Mouse (Mus musculus) forebrain, embryonic 13.5 days (tissue): Measurements from ENCODE around the gene Rnf135. TPM values are rescaled to one million over a fixed set of nuclear protein-coding genes. Genes with fewer than 3 reads are reported as not detected.
"Not testable (repeated sequence)": the region's sequence is repeated elsewhere in the genome, so short reads cannot be mapped to it uniquely, and the experiment has no call there.

Source experiments
- ATAC-seq: fragments of 200-750 bp; cut with Nextera tagmentation; 2 replicates; pipeline ENCODE4 v1.8.0; 2017
- H3K27ac ChIP-seq: fragments of 300-500 bp; sonication (generic); 2 replicates; pipeline ENCODE4 v1.5.1; 2015; ENCODE audit warnings: inconsistent platforms, mild to moderate bottlenecking, moderate library complexity
- H3K27me3 ChIP-seq: fragments of 300-500 bp; sonication (generic); 2 replicates; pipeline ENCODE4 v1.6.1; 2015; ENCODE audit warnings: mild to moderate bottlenecking, inconsistent platforms
- H3K36me3 ChIP-seq: fragments of 300-500 bp; sonication (generic); 2 replicates; pipeline ENCODE4 v1.6.1; 2015; ENCODE audit warnings: mild to moderate bottlenecking, inconsistent platforms; ENCODE audit not compliant: poor library complexity, severe bottlenecking
- H3K4me1 ChIP-seq: fragments of 300-500 bp; sonication (generic); 2 replicates; pipeline ENCODE4 v1.6.1; 2015; ENCODE audit warnings: inconsistent platforms
- H3K4me2 ChIP-seq: fragments of 300-500 bp; sonication (generic); 2 replicates; pipeline ENCODE4 v1.6.1; 2015; ENCODE audit warnings: inconsistent platforms, mild to moderate bottlenecking, moderate library complexity
- H3K4me3 ChIP-seq: fragments of 300-500 bp; sonication (generic); 2 replicates; pipeline ENCODE4 v1.5.1; 2015; ENCODE audit warnings: mild to moderate bottlenecking, inconsistent platforms
- H3K9ac ChIP-seq: fragments of 300-500 bp; sonication (generic); 2 replicates; pipeline ENCODE4 v1.6.1; 2015; ENCODE audit warnings: mild to moderate bottlenecking, inconsistent platforms
- H3K9me3 ChIP-seq: fragments of 300-500 bp; sonication (generic); replicated peaks from 2 replicates; pipeline ENCODE4 v1.6.1; 2016; ENCODE audit warnings: inconsistent platforms
- WGBS: fragments of 180-500 bp; shearing (Covaris S2); methylation state at CpG from one replicate; pipeline ENCODE4 v1.1.7; 2015; 5-methylcytosine and 5-hydroxymethylcytosine counted together
- polyA plus RNA-seq: library from polyadenylated mRNA; unstranded; fragments of >200 nt; fragmentation: Nextera tagmentation; extraction: Ambion mirVana; gene quantifications from 2 replicates; pipeline ENCODE4 v1.2.1, GENCODE M21; 2015

Rnf135 gene
- polyA plus RNA-seq, 1 experiment from 2014 or later, result 2.6 TPM

DNA sequence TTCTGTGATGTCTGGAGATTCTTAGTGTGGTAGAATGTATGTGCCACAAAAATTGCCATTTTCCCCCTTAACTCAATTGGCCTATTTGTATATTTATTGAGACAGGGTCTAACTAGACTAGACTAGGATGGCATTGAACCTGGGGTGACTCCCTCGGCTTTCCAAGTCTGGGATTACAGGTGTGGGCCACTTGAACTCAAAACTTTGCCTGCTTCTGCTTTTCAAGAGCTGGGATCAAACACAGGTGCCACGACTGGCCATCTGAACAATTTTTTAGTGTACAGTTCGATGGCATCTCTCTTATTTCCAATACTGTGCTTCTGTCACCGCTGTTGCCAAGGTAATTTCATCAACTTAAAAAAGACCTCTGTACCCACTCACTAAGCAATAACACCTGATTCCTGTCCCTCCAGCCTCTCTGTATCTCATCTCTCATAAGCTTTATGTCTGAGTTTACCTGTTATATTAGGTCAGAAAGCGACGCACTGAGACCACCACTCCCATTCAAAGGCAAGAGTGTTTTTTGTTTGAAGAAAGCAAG lies 950 bp downstream of the Rnf135 start:
- no peak for ATAC-seq
- no peak overlapping the region for H3K9ac ChIP-seq
- H3K4me2 ChIP-seq, result peak overlapping the region; percentile 76; the same call in 1 of the 2 replicates
- WGBS, result 89% methylated on average over 6 of the region's 6 CpGs
- no peak overlapping the region for H3K27ac ChIP-seq
- no peaks in the 10 kb centered on the region for H3K27me3 ChIP-seq
- no peaks in the 10 kb centered on the region for H3K4me1 ChIP-seq
- H3K36me3 ChIP-seq, result no peaks in the 10 kb centered on the region
- H3K9me3 ChIP-seq, result no peaks in the 10 kb centered on the region
- H3K4me3 ChIP-seq, result 0 out of 2 replicates have a peak overlapping the region, but pooled peaks have one; percentile 51

DNA sequence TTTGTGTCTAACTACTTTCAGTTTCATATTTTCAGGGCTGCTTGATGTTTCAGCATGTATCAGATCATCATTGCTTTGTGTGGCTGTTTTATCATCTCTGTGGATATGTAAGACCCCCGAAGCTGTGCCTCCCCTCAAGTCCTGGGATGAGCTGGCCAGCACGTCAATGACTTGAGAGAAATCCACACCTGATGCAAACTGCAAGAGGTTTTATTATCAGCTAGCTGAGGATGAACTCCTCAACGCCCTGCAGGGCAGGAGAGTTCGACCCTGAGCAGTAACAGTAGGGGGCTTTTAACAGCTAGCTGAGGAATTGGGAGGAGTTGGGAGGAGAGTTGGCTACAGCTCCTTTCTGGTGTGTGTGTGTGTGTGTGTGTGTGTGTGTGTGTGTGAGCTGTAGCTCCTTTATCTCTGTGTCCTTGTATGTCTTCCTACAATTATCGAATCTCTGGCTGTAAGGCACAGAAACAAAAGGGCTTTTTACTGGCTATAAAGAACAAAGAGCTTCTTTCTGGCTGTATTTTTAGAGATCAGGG lies 1.9 kb downstream of the Rnf135 start:
- not testable (repeated sequence) for H3K36me3 ChIP-seq, H3K9me3 ChIP-seq, H3K27ac ChIP-seq, H3K4me3 ChIP-seq, ATAC-seq, H3K4me2 ChIP-seq, H3K27me3 ChIP-seq, H3K4me1 ChIP-seq, H3K9ac ChIP-seq
- 51% methylated on average over 5 of the region's 5 CpGs for WGBS

DNA sequence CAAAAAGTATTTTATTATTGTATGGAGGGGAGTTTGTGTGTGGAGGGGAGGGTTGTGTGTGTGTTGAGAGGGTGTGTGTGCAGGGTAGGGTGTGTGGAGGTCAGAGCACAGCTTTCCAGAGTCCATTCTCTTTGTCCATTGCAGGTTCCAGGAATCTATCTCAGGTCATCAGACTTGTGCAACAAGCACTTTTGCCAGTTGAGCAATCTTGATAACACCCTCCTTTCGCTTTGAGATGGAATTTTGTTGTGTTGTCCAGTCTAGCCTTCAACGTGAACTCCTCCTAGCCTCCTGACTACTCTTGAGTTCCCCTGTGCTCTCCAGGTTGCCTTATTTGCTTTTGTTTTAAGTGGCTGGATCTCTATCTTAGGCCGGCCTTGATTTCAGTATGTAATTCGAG lies 6.6 kb downstream of the Rnf135 start:
- Histone ChIP-seq H3K4me1 (no peaks in the 10 kb centered on the region), H3K4me3 (no peak overlapping the region), H3K9ac (no peak overlapping the region), H3K9me3 (no peaks in the 10 kb centered on the region), H3K4me2 (no peak overlapping the region), H3K27me3 (no peaks in the 10 kb centered on the region), H3K27ac (no peak overlapping the region), H3K36me3 (no peaks in the 10 kb centered on the region)
- no peak for ATAC-seq
- 80% methylated on average over 4 of the region's 4 CpGs for WGBS

DNA sequence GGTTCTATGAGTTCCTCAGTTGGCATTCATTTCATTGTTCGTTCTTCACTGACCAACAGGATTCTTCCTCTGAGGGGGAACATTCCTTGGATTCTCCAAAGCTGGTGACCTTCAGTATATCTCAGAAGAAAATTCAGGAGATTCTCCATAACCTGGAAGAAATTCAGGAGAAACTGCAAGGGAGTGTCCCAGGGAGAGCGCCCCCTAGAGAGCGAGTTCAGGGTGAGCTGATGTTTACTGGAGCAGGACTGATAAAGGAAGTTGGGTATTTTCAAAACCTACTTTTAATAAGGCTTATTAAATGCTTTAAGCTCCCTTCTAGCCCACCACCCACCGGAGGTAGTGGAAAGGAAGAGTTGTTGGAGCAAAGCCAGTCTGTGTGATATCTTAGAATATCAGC lies 10.2 kb downstream of the Rnf135 start:
- no peaks in the 10 kb centered on the region for H3K4me1 ChIP-seq
- H3K36me3 ChIP-seq, result no peaks in the 10 kb centered on the region
- no peak overlapping the region for H3K9ac ChIP-seq
- no peak for ATAC-seq
- no peak overlapping the region for H3K4me3 ChIP-seq
- H3K4me2 ChIP-seq, result no peak overlapping the region
- no peaks in the 10 kb centered on the region for H3K9me3 ChIP-seq
- no peak overlapping the region for H3K27ac ChIP-seq
- WGBS, result 73% methylated on average over 4 of the region's 4 CpGs
- no peaks in the 10 kb centered on the region for H3K27me3 ChIP-seq

DNA sequence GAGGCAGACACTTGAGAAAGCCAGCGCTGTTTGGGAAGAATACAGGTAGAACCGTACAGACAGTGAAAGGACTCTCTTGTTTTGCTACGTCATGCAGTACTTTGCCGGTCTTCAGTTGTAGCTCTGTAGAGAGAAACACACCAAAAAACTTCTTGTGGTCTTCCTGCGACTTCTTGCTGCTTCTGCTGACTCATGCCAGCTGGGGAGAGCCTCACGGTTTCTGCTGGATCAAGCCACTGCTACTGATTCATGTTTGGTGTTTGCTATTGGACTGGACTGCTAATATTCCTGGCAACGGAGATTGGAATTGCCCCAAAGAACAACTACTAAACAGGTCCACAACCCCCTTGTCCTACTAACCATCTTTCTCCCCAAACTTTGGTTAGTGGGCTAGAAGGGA lies 12.7 kb downstream of the Rnf135 start:
- Histone ChIP-seq H3K27ac (no peak overlapping the region), H3K9ac (no peak overlapping the region), H3K4me1 (no peaks in the 10 kb centered on the region), H3K4me3 (no peak overlapping the region), H3K36me3 (no peaks in the 10 kb centered on the region), H3K9me3 (no peaks in the 10 kb centered on the region), H3K4me2 (no peak overlapping the region), H3K27me3 (no peaks in the 10 kb centered on the region)
- no peak for ATAC-seq
- WGBS, result 83% methylated on average over 7 of the region's 7 CpGs

DNA sequence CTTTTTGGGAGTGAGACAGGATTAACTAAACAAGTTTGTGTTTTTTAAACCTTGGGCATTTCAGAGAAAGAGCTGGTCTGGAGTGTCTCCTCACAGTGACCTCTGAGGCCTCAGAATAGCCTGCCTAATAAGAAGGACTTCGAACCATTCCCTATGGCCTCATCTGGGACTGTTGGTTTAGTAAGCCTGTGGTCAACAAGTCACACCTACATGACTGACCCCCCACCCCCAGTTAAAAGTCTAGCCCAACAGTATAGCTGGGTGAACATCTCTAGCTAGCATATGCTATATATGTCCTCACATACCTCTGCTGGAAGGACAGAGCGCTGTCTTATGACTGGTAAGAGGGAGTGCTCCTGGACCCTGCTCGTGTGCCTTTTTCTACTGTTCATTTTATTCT lies 15.7 kb downstream of the Rnf135 start:
- Histone ChIP-seq H3K36me3 (no peaks in the 10 kb centered on the region), H3K4me1 (no peaks in the 10 kb centered on the region), H3K27me3 (no peaks in the 10 kb centered on the region), H3K4me3 (no peak overlapping the region), H3K27ac (no peak overlapping the region), H3K4me2 (no peak overlapping the region), H3K9ac (no peak overlapping the region), H3K9me3 (no peaks in the 10 kb centered on the region)
- WGBS, result 89% methylated on average over 3 of the region's 3 CpGs
- ATAC-seq, result no peak

DNA sequence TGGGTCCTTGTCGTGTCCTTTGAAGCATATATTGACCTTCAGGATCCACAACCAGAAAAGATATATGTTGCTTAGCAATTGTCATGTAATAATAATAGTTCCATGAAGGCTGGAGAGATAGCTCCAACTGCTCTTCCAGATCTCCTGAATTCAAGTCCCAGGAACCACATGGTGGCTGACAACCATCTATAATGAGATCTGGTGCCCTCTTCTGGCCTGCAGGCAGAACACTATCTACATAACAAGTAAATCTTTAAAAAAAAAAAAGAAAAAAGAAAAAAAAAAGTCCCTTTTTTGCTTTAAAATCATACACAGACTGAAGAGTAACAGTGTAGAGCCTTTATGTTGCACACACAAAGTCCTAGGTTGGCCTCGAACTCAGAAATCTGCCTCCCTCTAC lies 16.1 kb downstream of the Rnf135 start:
- no peak for ATAC-seq
- Histone ChIP-seq H3K9ac (no peak overlapping the region), H3K4me1 (no peaks in the 10 kb centered on the region), H3K27ac (no peak overlapping the region), H3K36me3 (no peaks in the 10 kb centered on the region), H3K27me3 (no peaks in the 10 kb centered on the region), H3K4me2 (no peak overlapping the region), H3K4me3 (no peak overlapping the region), H3K9me3 (no peaks in the 10 kb centered on the region)
- 95% methylated on average over 2 of the region's 2 CpGs for WGBS

DNA sequence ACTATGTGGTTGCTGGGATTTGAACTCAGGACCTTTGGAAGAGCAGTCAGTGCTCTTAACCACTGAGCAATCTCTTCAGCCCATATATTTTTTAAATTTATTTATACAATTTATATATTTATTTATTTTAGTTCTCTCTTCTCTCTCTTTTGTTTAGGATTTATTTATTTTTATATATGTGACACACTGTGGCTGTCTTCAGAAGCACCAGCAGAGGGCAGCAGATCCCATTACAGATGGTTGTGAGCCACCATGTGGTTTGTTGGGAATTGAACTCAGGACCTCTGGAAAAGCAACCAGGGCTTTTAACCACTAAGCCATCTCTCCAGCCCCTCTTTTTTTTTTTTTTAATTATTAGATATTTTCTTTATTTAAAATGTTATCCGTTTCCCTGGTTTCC lies 16.7 kb downstream of the Rnf135 start:
- H3K27ac ChIP-seq, result no peak overlapping the region
- H3K4me2 ChIP-seq, result no peak overlapping the region
- no peak for ATAC-seq
- H3K9me3 ChIP-seq, result no peaks in the 10 kb centered on the region
- H3K4me3 ChIP-seq, result no peak overlapping the region
- WGBS, result 54% methylated on average over 1 of the region's 1 CpGs
- H3K36me3 ChIP-seq, result no peaks in the 10 kb centered on the region
- no peaks in the 10 kb centered on the region for H3K4me1 ChIP-seq
- H3K27me3 ChIP-seq, result no peaks in the 10 kb centered on the region
- H3K9ac ChIP-seq, result no peak overlapping the region

DNA sequence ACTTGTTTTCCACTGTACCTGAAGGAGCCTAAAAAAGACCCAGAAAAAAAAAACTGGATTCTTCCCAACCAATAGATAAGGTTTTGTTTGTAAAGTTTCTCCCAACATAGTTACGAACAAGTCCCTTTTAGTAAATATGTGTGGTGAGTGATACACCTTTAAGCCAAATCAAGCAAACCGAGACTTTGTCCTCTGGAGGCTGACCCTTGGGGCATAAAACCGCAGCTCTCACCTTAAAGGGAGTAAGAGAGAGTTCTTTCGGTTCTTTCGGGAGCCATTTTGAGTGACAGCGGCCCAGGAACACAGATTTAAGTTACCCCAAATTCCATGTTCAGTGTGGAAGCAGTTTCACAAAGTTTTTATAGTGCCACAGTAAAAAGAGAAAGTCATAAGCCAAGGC lies 18.6 kb downstream of the Rnf135 start:
- WGBS, result 78% methylated on average over 6 of the region's 6 CpGs
- no peak overlapping the region for H3K9ac ChIP-seq
- no peak for ATAC-seq
- no peak overlapping the region for H3K27ac ChIP-seq
- no peaks in the 10 kb centered on the region for H3K4me1 ChIP-seq
- H3K4me3 ChIP-seq, result no peak overlapping the region
- H3K36me3 ChIP-seq, result no peaks in the 10 kb centered on the region
- H3K27me3 ChIP-seq, result no peaks in the 10 kb centered on the region
- no peak overlapping the region for H3K4me2 ChIP-seq
- H3K9me3 ChIP-seq, result no peaks in the 10 kb centered on the region

DNA sequence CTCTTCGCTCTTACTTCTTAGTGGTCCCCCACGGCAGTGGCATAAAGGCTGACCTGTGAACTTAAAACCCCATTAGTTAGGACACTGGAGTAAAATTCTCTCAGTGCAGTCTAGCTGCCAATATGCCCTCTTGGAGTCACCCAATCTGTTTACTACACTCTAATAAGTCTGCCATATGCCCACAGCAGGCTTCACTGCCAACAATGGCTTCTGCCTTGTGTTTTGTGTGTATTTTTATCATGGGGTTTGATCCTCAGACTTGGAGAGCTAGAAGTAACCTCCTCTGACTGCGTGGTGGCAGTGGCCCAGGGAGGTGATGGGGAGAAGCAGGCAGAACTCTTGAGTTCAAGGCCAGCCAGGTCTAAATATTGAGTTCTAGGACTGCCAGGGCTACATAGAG lies 20.4 kb downstream of the Rnf135 start:
- no peak overlapping the region for H3K9ac ChIP-seq
- no peaks in the 10 kb centered on the region for H3K9me3 ChIP-seq
- no peak overlapping the region for H3K4me2 ChIP-seq
- H3K4me3 ChIP-seq, result no peak overlapping the region
- WGBS, result 79% methylated on average over 3 of the region's 3 CpGs
- no peaks in the 10 kb centered on the region for H3K27me3 ChIP-seq
- no peak overlapping the region for H3K27ac ChIP-seq
- H3K36me3 ChIP-seq, result no peaks in the 10 kb centered on the region
- no peak for ATAC-seq
- H3K4me1 ChIP-seq, result no peaks in the 10 kb centered on the region

DNA sequence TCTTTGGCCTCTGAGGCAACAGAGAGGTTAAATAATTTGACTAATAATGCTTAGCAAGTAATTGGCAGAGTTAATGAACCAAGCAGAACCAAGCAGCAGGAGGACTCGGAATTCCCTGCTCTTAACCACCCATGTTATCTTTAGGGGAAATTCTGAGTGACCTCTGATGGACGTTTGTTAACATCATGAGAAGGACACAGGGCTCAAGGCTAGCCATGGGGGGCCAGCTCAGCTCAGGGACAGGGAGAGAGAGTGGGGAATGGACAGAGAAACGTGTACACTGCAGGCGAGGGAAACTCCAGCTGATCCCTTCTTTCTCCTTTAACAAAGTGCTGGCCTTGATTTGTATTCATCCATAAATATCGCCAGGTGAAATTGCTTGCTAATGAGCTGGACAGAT lies 21.3 kb downstream of the Rnf135 start:
- WGBS, result 36% methylated on average over 5 of the region's 5 CpGs
- ATAC-seq, result no peak
- Histone ChIP-seq H3K27me3 (no peaks in the 10 kb centered on the region), H3K4me2 (no peak overlapping the region), H3K36me3 (no peaks in the 10 kb centered on the region), H3K9ac (no peak overlapping the region), H3K4me1 (peaks cover 4% of the 10 kb centered on the region), H3K4me3 (no peak overlapping the region), H3K27ac (no peak overlapping the region), H3K9me3 (no peaks in the 10 kb centered on the region)

DNA sequence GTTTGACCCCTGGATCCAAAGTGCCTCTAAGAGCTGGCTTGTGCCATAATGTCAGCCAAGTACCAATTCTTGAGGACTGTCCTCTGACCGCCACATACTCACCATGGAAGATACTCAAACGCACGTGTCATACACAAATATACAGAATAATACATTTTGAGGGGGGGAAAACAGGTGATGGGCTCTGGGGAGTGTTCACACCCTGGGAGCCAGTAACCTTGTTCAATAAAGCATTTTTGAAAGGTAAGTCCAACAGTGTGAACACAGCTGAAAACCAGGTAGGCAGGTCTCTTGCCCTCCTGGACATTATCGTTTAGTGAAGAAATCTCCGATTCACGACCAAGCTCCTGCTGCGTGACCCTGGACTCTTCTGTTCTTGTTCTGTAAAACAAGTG lies 24.8 kb downstream of the Rnf135 start:
- 37% methylated on average over 7 of the region's 7 CpGs for WGBS
- Histone ChIP-seq H3K4me3 (peak overlapping the region; percentile 96; the same call in 1 of the 2 replicates), H3K36me3 (0 out of 2 replicates have a peak, but pooled peaks cover 5% of the 10 kb centered on the region), H3K27me3 (no peaks in the 10 kb centered on the region), H3K4me2 (peak overlapping the region; percentile 75; the same call in 1 of the 2 replicates), H3K9me3 (no peaks in the 10 kb centered on the region), H3K4me1 (peaks cover 16% of the 10 kb centered on the region), H3K9ac (peak overlapping the region; percentile 90; the same call in 1 of the 2 replicates), H3K27ac (no peak overlapping the region)
- no peak for ATAC-seq
